Mouse (Mus musculus): ENCODE data around the gene Galc. TPM values are rescaled to one million over a fixed set of nuclear protein-coding genes. Genes with fewer than 3 reads are reported as not detected.
A peak's percentile ranks its signal among the peaks of the same experiment; 100 is the strongest.

Gene Galc
- polyA plus RNA-seq (2015; fragmentation: Nextera tagmentation; extraction: Ambion mirVana), result 6.0 and 6.2 TPM in 2 replicates

DNA sequence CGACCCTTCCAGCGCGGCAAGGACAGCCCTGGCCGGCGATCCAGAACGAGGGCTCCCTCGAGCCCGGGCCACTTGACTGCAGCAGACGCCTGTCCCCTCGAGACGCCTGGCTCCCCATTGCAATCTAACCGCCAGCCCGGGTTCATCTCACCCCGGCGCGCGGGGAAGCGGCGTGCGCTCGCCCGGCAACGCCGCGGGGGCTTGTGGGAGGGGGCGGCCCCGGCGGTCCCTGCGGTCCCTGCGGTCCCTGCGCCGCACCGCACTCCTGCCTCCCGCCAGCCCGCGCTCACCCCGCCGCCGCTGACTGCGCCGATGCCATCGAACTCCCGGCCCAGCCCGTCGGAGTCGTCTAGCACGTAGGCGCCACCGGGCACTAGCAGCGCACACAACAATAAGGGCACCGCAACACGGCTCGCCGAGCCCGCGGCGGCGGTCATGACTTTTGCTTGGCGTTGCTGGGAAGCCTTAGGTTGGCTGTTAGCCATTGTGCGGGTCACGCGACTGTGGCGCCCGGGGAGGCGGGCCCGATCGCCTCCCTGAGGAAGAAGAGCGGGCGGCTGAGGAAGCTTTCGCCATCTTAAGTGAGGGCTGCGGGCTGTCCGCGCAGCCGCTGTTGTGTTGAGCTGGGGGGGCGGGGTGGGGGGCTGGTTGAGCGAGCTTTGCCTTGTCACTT is at the start of gene Galc:
TSS of gene Galc (minus strand) at position 615 of the 673 bp plus-strand sequence.
- under 1% methylated on average over 72 of the region's 76 CpGs for WGBS
- Histone ChIP-seq H3K4me3 (peak within 1 kb of the TSS; percentile 88), H3K36me3 (no peaks in the 10 kb centered on the region), H3K4me2 (peak within 1 kb of the TSS; percentile 76), H3K4me1 (peaks cover 13% of the 10 kb centered on the region; the same call in 1 of the 2 replicates), H3K9me3 (no peaks in the 10 kb centered on the region), H3K27ac (replicated peaks) (peak within 1 kb of the TSS; percentile 96), H3K9ac (peak within 1 kb of the TSS; percentile 97), H3K27me3 (replicated peaks) (no peaks in the 10 kb centered on the region)
- peak; percentile 83 for ATAC-seq (ENCODE audit: extremely low read depth, insufficient number of reproducible peaks, low FRiP score, low TSS enrichment)

DNA sequence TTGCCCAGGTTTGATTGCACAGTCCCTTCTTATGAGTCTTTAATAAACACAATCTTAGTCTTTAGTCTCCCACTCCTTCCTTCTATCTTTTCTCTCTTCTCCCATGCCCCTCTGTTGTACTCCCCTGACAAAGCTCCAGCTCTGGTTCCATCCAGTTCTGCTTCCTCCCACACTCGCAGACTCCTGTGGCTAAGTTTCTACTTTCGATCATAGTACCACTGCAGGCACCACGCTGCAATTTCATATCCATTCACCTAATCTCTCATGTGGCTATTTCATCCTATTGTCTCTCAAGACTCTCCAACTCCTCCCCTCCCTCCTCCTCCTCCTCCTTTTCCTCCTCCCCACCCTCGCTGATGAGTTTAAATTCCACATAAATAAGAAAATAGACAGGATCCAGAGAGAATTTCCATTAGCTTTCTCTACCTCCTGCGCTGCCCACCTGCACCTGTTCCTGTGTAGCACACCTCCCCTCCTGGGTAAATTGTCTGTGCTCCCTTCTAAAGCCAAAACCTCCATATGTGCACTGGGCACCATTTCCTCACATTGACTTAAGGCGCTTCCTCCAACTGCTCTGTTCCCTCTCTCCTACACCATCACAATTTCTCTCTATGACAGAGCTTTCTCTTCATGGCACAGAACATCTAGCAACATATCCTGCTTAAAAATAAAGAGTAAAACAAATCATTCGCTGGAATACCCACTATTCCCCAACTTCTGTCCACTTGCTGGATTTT is 48.1 kb upstream of the Galc start:
- Histone ChIP-seq H3K4me2 (no peak overlapping the region), H3K9ac (no peak overlapping the region), H3K4me3 (no peak overlapping the region), H3K27me3 (replicated peaks) (no peaks in the 10 kb centered on the region), H3K9me3 (no peaks in the 10 kb centered on the region), H3K27ac (replicated peaks) (no peak overlapping the region), H3K36me3 (no peaks in the 10 kb centered on the region), H3K4me1 (no peaks in the 10 kb centered on the region)
- ATAC-seq (ENCODE audit: extremely low read depth, insufficient number of reproducible peaks, low FRiP score, low TSS enrichment), result no peak
- 79% methylated on average over 7 of the region's 7 CpGs for WGBS

DNA sequence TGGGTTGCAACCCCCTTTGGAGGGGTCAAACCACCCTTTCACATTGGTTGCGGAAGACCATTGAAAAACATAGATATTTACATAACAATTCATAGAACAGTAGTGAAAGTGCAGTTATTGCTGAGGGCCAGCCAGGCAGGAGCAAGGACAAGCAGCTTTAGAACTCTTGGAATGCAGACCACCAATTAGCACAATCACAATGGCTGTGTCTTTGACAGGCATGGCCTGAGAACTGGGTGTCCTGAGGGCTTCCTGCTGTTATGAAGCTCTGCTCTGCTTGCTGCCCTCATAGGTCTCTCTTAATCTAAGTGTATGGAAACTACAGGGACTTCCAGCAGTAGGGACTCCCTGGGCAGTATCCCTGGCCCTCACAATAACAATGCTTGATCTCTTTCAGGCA is 43.8 kb upstream of the Galc start:
- H3K4me1 ChIP-seq, result peaks cover 7% of the 10 kb centered on the region; the same call in 1 of the 2 replicates
- H3K4me3 ChIP-seq, result no peak overlapping the region
- H3K27me3 ChIP-seq (replicated peaks), result no peaks in the 10 kb centered on the region
- WGBS, result 91% methylated on average over 1 of the region's 1 CpGs
- H3K27ac ChIP-seq (replicated peaks), result no peak overlapping the region
- no peak for ATAC-seq (ENCODE audit: extremely low read depth, insufficient number of reproducible peaks, low FRiP score, low TSS enrichment)
- H3K36me3 ChIP-seq, result no peaks in the 10 kb centered on the region
- no peaks in the 10 kb centered on the region for H3K9me3 ChIP-seq
- no peak overlapping the region for H3K9ac ChIP-seq
- H3K4me2 ChIP-seq, result no peak overlapping the region

DNA sequence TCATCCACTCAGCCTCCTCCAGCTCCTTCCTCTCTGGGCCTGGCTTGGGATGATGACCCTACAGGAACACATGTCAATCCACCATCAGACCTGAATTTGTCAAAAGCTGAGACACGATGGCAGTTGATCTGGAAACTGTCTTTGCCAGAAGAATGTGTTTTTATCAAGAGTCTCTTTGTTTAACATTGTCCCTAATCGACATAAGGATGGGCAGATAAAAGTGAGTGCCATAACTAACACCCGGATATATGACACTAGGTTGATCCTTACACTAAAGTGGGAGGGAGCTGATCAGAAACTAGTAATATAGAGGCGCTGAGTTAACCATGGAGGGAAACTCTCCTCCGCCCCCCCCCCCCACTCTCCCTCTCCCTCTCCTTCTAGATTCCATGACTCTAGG is 42.7 kb upstream of the Galc start:
- H3K4me2 ChIP-seq, result no peak overlapping the region
- no peak for ATAC-seq (ENCODE audit: extremely low read depth, insufficient number of reproducible peaks, low FRiP score, low TSS enrichment)
- 44% methylated on average over 5 of the region's 5 CpGs for WGBS
- H3K9ac ChIP-seq, result no peak overlapping the region
- H3K9me3 ChIP-seq, result no peaks in the 10 kb centered on the region
- no peaks in the 10 kb centered on the region for H3K36me3 ChIP-seq
- H3K4me1 ChIP-seq, result peaks cover 7% of the 10 kb centered on the region; the same call in 1 of the 2 replicates
- H3K4me3 ChIP-seq, result no peak overlapping the region
- no peaks in the 10 kb centered on the region for H3K27me3 ChIP-seq (replicated peaks)
- H3K27ac ChIP-seq (replicated peaks), result no peak overlapping the region

DNA sequence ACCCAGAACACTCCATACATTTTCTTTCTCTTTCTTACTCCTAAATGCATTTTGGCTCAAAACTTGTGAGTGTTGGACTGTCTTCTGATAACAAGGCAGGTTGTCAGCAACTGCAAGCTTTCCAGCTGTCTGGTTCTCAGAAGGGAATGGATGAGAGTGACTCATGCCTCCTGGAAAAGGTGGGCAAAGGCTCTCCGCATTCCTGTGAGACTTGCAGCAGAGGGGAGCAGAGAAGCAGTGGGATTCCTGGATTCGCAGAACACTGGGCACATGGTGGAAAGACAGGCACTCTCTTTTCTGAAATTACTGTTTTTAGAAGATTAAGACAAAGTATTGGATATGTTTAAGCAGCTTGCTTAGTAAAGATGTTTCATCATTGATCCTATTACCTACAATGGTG is 35.0 kb upstream of the Galc start:
- Histone ChIP-seq H3K36me3 (no peaks in the 10 kb centered on the region), H3K27me3 (replicated peaks) (no peaks in the 10 kb centered on the region), H3K4me1 (peaks cover 24% of the 10 kb centered on the region), H3K9me3 (no peaks in the 10 kb centered on the region), H3K27ac (replicated peaks) (no peak overlapping the region), H3K4me2 (no peak overlapping the region), H3K9ac (no peak overlapping the region), H3K4me3 (no peak overlapping the region)
- ATAC-seq (ENCODE audit: extremely low read depth, insufficient number of reproducible peaks, low FRiP score, low TSS enrichment), result no peak
- 44% methylated on average over 2 of the region's 2 CpGs for WGBS

DNA sequence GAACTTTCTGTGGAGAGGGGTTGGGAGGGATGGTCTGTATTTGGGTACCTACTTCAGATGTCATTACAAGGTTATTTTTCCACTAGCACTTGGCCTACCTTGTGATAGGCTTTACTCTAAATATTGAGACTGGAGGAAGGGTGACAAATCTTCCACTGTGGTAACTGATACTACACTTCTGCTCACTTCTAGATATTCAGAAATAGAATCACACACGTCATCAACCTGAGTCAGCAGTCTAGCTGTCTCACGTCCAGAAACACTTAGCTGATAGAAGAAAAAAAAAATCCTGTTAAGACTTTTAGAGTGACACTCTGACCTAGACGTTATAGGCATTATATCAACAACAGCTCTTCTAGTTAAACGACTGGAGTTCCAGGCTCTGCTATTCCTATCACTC is 33.0 kb upstream of the Galc start:
- WGBS, result 16% methylated on average over 4 of the region's 4 CpGs
- Histone ChIP-seq H3K27me3 (replicated peaks) (no peaks in the 10 kb centered on the region), H3K4me2 (no peak overlapping the region), H3K4me1 (peaks cover 24% of the 10 kb centered on the region), H3K36me3 (no peaks in the 10 kb centered on the region), H3K9me3 (no peaks in the 10 kb centered on the region), H3K27ac (replicated peaks) (peak overlapping the region; percentile 36), H3K9ac (no peak overlapping the region), H3K4me3 (no peak overlapping the region)
- no peak for ATAC-seq (ENCODE audit: extremely low read depth, insufficient number of reproducible peaks, low FRiP score, low TSS enrichment)

DNA sequence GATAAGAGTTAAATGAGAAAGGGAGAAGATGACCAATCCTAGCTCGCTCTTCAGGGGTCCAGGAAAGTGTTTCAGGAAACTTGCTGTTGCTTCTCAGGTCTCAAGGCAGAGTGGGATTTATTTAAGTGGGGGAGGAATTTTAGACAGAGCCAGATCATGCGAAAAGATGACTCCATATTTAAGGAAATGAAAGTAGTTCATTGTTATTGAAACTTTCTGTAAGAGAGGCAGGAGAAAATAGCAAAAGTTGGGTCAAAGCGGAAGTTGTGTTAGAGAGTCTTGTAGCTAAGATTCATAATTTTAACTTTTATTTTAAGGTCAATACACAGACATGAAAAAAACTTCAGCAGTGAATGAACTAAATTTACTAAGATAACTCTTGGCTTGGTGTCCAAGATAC is 31.2 kb upstream of the Galc start:
- Histone ChIP-seq H3K4me2 (no peak overlapping the region), H3K4me1 (peaks cover 24% of the 10 kb centered on the region), H3K4me3 (no peak overlapping the region), H3K27ac (replicated peaks) (no peak overlapping the region), H3K27me3 (replicated peaks) (no peaks in the 10 kb centered on the region), H3K36me3 (no peaks in the 10 kb centered on the region), H3K9me3 (no peaks in the 10 kb centered on the region), H3K9ac (no peak overlapping the region)
- 75% methylated on average over 3 of the region's 3 CpGs for WGBS
- no peak for ATAC-seq (ENCODE audit: extremely low read depth, insufficient number of reproducible peaks, low FRiP score, low TSS enrichment)

DNA sequence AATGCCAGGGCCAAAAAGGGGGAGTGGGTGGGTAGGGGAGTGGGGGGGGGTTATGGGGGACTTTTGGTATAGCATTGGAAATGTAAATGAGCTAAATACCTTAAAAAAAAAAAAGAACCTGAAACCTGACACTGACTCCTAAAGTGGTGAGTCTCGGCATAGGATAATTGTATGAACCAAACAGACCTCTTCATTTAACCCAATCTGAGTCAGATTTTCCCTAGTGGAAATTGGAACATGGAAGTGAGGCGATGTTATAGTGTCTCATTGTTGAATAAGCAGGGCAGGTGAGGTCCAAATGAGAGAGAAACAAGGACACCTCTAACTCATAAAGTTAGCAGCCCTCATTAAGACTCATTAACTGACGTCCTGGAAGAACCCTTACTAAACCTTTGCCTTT is 25.2 kb upstream of the Galc start:
- Histone ChIP-seq H3K9ac (no peak overlapping the region), H3K27me3 (replicated peaks) (no peaks in the 10 kb centered on the region), H3K4me3 (no peak overlapping the region), H3K4me2 (no peak overlapping the region), H3K4me1 (peaks cover 8% of the 10 kb centered on the region), H3K36me3 (no peaks in the 10 kb centered on the region), H3K27ac (replicated peaks) (no peak overlapping the region), H3K9me3 (no peaks in the 10 kb centered on the region)
- ATAC-seq (ENCODE audit: extremely low read depth, insufficient number of reproducible peaks, low FRiP score, low TSS enrichment), result no peak
- WGBS, result 84% methylated on average over 3 of the region's 3 CpGs

DNA sequence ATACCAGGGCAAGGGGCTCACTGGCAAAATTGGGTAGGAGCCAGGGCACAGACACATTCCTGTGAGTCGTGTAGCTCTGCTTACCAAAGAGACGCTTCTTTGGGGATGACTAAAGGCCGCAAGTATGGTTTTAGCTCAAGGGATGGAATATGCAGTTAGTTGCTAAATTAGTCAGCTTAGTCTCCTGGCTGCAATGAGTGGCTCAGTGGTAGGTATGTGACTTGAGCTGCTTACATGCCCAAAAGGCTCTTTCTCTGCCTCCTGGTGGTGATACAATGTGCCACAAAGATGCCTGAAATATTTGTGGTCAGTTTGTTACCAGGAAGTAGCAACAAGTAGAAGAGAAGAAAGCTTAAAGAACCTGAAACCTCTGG is 24.2 kb upstream of the Galc start:
- WGBS, result 25% methylated on average over 3 of the region's 3 CpGs
- Histone ChIP-seq H3K36me3 (no peaks in the 10 kb centered on the region), H3K27me3 (replicated peaks) (no peaks in the 10 kb centered on the region)

DNA sequence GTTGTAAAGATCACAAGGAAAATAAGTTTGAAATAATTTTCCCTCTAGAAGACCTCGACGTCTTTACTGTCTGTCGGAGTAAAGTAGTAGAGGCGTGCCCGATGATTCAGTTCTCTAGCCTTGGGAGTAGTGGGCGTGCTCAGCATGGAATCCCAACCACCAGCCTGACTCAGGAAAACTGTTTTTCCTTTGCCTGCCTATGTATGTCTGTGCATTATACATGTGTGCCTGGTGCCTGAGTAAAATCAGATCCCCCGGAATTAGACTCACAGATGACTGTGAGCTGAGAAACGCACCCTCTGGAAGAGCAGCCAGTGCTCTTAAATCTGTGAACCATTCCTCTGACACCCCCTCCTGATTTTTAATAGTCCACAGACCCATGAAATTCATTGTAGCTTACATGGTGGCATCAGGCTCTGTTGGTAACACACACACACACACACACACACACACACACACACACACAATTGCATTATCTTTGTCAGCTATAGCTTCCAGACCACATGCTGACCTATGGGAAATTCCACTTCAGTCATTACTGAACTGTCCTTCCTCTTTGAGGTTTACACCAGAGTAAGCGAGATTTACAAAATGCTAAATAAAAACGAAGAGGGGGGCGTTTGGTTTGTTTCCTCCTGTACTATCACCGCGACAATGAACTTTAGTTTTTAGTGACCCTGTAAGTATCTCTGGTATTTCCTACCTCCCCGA is 23.7 kb upstream of the Galc start:
- H3K9ac ChIP-seq, result no peak overlapping the region
- H3K27ac ChIP-seq (replicated peaks), result 0 out of 2 replicates have a peak overlapping the region, but pooled peaks have one; percentile 20
- H3K4me2 ChIP-seq, result no peak overlapping the region
- H3K9me3 ChIP-seq, result no peaks in the 10 kb centered on the region
- H3K27me3 ChIP-seq (replicated peaks), result no peaks in the 10 kb centered on the region
- 69% methylated on average over 14 of the region's 14 CpGs for WGBS
- ATAC-seq (ENCODE audit: extremely low read depth, insufficient number of reproducible peaks, low FRiP score, low TSS enrichment), result no peak
- peaks cover 8% of the 10 kb centered on the region for H3K4me1 ChIP-seq
- no peaks in the 10 kb centered on the region for H3K36me3 ChIP-seq
- no peak overlapping the region for H3K4me3 ChIP-seq

More for the DNA sequence above, 24.2 kb upstream of the Galc start:
- H3K9me3 ChIP-seq, result no peaks in the 10 kb centered on the region
- H3K4me3 ChIP-seq, result no peak overlapping the region
- H3K4me1 ChIP-seq, result peaks cover 8% of the 10 kb centered on the region
- H3K27ac ChIP-seq (replicated peaks), result 0 out of 2 replicates have a peak overlapping the region, but pooled peaks have one; percentile 20
- no peak overlapping the region for H3K9ac ChIP-seq
- no peak for ATAC-seq (ENCODE audit: extremely low read depth, insufficient number of reproducible peaks, low FRiP score, low TSS enrichment)
- H3K4me2 ChIP-seq, result no peak overlapping the region

DNA sequence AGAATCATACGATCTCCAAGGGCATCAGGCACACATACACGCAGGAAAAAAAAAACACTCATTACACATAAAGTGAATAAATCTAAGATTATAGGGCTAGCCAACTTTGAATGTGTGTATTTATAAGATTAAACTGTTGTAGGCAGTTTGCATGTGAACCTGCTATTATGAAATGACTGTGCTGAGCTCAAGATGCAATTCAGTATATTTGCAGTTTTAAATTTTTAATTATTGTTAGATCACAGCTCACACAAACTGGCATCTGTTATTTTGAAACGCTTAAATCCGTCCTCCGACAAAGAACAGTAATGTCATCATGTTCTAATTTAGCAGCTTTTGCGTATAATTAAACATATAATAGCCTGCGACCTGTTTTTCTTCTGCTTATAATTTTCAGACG is 21.7 kb upstream of the Galc start:
- Histone ChIP-seq H3K27me3 (replicated peaks) (no peaks in the 10 kb centered on the region), H3K9ac (no peak overlapping the region), H3K36me3 (no peaks in the 10 kb centered on the region), H3K4me3 (no peak overlapping the region), H3K4me2 (no peak overlapping the region), H3K9me3 (no peaks in the 10 kb centered on the region), H3K27ac (replicated peaks) (no peak overlapping the region), H3K4me1 (peaks cover 8% of the 10 kb centered on the region)
- 66% methylated on average over 8 of the region's 8 CpGs for WGBS
- ATAC-seq (ENCODE audit: extremely low read depth, insufficient number of reproducible peaks, low FRiP score, low TSS enrichment), result no peak

Measured in heart, embryonic 13.5 days (tissue).